Mouse (Mus musculus) CH12.LX (cell line): ENCODE measurements around the gene Skap1. TPM values are rescaled to one million over a fixed set of nuclear protein-coding genes. Genes with fewer than 3 reads are reported as not detected.

Source experiments
- DNase-seq: peaks from one replicate; pipeline ENCODE4 v3.0.0-alpha.2; 2013; ENCODE audit errors: extremely low read depth
- H3K27ac ChIP-seq: 2 replicates; pipeline ENCODE4 v1.5.1; 2012; ENCODE audit warnings: low read depth, mild to moderate bottlenecking, control low read depth, moderate library complexity; ENCODE audit not compliant: insufficient read depth
- H3K27me3 ChIP-seq: replicated peaks from 2 replicates; pipeline ENCODE3; 2012; ENCODE audit warnings: inconsistent platforms
- H3K36me3 ChIP-seq, 2 experiments: replicated peaks in 1 of 2; 2 replicates each; pipeline versions ENCODE3 to v1.6.1; 2012; ENCODE audit warnings: inconsistent platforms in 1 of 2, low read length in 1 of 2, mild to moderate bottlenecking in 1 of 2, mixed read lengths in 1 of 2, moderate library complexity in 1 of 2; ENCODE audit not compliant: control insufficient read depth in 1 of 2, insufficient read depth in 1 of 2
- H3K4me1 ChIP-seq, 2 experiments: 2 replicates each; pipeline ENCODE4 v1.6.1; 2012; ENCODE audit warnings: inconsistent platforms in 1 of 2, moderate library complexity in 1 of 2; ENCODE audit not compliant: insufficient read depth in 2 of 2, control insufficient read depth in 1 of 2
- H3K4me2 ChIP-seq: 2 replicates; pipeline ENCODE4 v1.6.1; 2012; ENCODE audit warnings: low read depth, mild to moderate bottlenecking, control low read depth; ENCODE audit not compliant: poor library complexity, insufficient read depth, severe bottlenecking
- H3K4me3 ChIP-seq, 3 experiments: fragments of 150-350 bp in 1 of 3; sonication (generic) in 1 of 3; replicated peaks in 1 of 3; 2 replicates each; pipeline versions ENCODE3 to v1.5.1; 2011 to 2012; ENCODE audit warnings: low read depth in 2 of 3, low read length in 2 of 3, mild to moderate bottlenecking in 2 of 3, moderate library complexity in 2 of 3, control low read depth in 1 of 3, improper control_type of control experiment in 1 of 3, inconsistent platforms in 1 of 3, mixed read lengths in 1 of 3; ENCODE audit not compliant: poor library complexity in 1 of 3
- H3K79me2 ChIP-seq: replicated peaks from 2 replicates; pipeline ENCODE4 v1.6.1; 2012; ENCODE audit warnings: mild to moderate bottlenecking, moderate library complexity; ENCODE audit not compliant: control insufficient read depth, poor library complexity, insufficient read depth, severe bottlenecking; ENCODE audit errors: extremely low read depth
- H3K9ac ChIP-seq: 2 replicates; pipeline ENCODE4 v1.6.1; 2012; ENCODE audit warnings: low read depth, mild to moderate bottlenecking, control low read depth, moderate library complexity; ENCODE audit not compliant: insufficient read depth
- H3K9me3 ChIP-seq: replicated peaks from 2 replicates; pipeline ENCODE3; 2012; ENCODE audit warnings: low read length, inconsistent platforms, mixed read lengths
- CHD1 ChIP-seq: IDR thresholded peaks from 2 replicates; pipeline ENCODE4 v1.6.1; 2012; ENCODE audit warnings: low read depth, low read length, improper control_type of control experiment, inconsistent platforms
- CHD2 ChIP-seq: IDR thresholded peaks from 2 replicates; pipeline ENCODE4 v1.6.1; 2011; ENCODE audit warnings: low read length, improper control_type of control experiment
- EP300 ChIP-seq: IDR thresholded peaks from 2 replicates; pipeline ENCODE4 v1.6.1; 2011; ENCODE audit warnings: low read length, improper control_type of control experiment
- ETS1 ChIP-seq: conservative IDR thresholded peaks from 2 replicates; pipeline ENCODE4 v1.6.1; 2012; ENCODE audit warnings: low read depth, mild to moderate bottlenecking, inconsistent platforms, low read length, improper control_type of control experiment, moderate library complexity
- MAX ChIP-seq: IDR thresholded peaks from 2 replicates; pipeline ENCODE4 v1.6.1; 2011; ENCODE audit warnings: low read length, improper control_type of control experiment
- MEF2A ChIP-seq: IDR thresholded peaks from 2 replicates; pipeline ENCODE4 v1.6.1; 2014; ENCODE audit warnings: low read depth, mild to moderate bottlenecking, inconsistent platforms, low read length, improper control_type of control experiment, borderline replicate concordance
- MXI1 ChIP-seq: IDR thresholded peaks from 2 replicates; pipeline ENCODE4 v1.6.1; 2011; ENCODE audit warnings: mild to moderate bottlenecking, low read depth, low read length, improper control_type of control experiment
- NRF1 ChIP-seq: IDR thresholded peaks from 2 replicates; pipeline ENCODE4 v1.6.1; 2014; ENCODE audit warnings: low read depth, mild to moderate bottlenecking, inconsistent platforms, low read length, improper control_type of control experiment, moderate library complexity
- PAX5 ChIP-seq: IDR thresholded peaks from 2 replicates; pipeline ENCODE4 v1.6.1; 2012; ENCODE audit warnings: low read length, inconsistent platforms, mixed read lengths
- RCOR1 ChIP-seq: conservative IDR thresholded peaks from 2 replicates; pipeline ENCODE4 v1.6.1; 2012; ENCODE audit warnings: low read depth, mild to moderate bottlenecking, inconsistent platforms, low read length, improper control_type of control experiment
- SIN3A ChIP-seq: IDR thresholded peaks from 2 replicates; pipeline ENCODE4 v1.6.1; 2012; ENCODE audit warnings: low read length, improper control_type of control experiment, inconsistent platforms
- SMC3 ChIP-seq: IDR thresholded peaks from 2 replicates; pipeline ENCODE4 v1.6.1; 2011; ENCODE audit warnings: low read depth, low read length, improper control_type of control experiment
- TCF12 ChIP-seq: IDR thresholded peaks from 2 replicates; pipeline ENCODE4 v1.6.1; 2014; ENCODE audit warnings: low read depth, mild to moderate bottlenecking, inconsistent platforms, low read length, improper control_type of control experiment
- UBTF ChIP-seq: IDR thresholded peaks from 2 replicates; pipeline ENCODE4 v1.6.1; 2012; ENCODE audit warnings: low read depth, mild to moderate bottlenecking, inconsistent platforms, low read length, improper control_type of control experiment, moderate library complexity
- USF2 ChIP-seq: conservative IDR thresholded peaks from 2 replicates; pipeline ENCODE4 v1.6.1; 2011; ENCODE audit warnings: low read depth, low read length, improper control_type of control experiment
- ZKSCAN1 ChIP-seq: IDR thresholded peaks from 2 replicates; pipeline ENCODE4 v1.6.1; 2012; ENCODE audit warnings: low read depth, inconsistent platforms, low read length, improper control_type of control experiment, borderline replicate concordance
- dilution Hi-C: fragments of 300-500 bp; cut with MboI; formaldehyde crosslinking; loops from 2 replicates; pipeline ENCODE4 v1.14.3; 2020; ENCODE audit warnings: low sequenced_read_pairs; ENCODE audit not compliant: extremely low pct_unique_long_range_greater_than_20kb, extremely low pct_ligation_motif_present
- in situ Hi-C: fragments of 300-500 bp; cut with MboI; formaldehyde crosslinking; loops from 3 replicates; pipeline ENCODE4 v1.14.3; 2019; ENCODE audit warnings: low sequenced_read_pairs, low pct_ligation_motif_present, low pct_unique_long_range_greater_than_20kb, mixed read lengths
- polyA plus RNA-seq: library from polyadenylated mRNA; unstranded; fragments of >175 nt; gene quantifications from 2 replicates; pipeline ENCODE4 v1.2.1, GENCODE M21; 2012; ENCODE audit warnings: low read depth; ENCODE audit not compliant: insufficient read length
- total RNA-seq, 2 experiments: library from RNA; depleted of rRNA; stranded (reverse); fragments of 300-350 nt in 1 of 2; fragments of >200 nt in 1 of 2; gene quantifications; 2 replicates each; pipeline ENCODE4 v1.2.3; 2012 to 2014

Gene Skap1
- total and polyA plus RNA-seq, 3 experiments, result not detected

DNA sequence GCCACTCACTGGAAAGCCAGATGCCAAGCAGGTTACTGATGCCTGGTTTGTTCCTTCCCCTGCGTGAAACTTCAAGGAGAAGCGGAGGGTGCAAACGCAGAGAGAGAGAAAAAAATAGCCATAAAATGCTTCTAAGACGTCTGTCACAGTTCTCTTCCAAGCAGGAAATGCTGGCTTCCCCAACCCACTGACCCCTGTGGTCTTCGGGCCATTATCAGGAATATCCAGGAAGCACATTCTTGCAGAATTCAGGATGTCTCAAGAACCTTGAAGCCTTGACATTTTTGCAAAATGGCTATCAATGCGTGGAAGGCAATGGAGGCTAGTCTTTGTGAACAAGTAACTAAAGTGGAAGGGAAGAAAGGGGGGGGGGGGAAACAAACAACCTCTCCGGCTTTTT is 180.6 kb downstream of the Skap1 start:
- no peak for DNase-seq
- Histone ChIP-seq H3K27me3 (no peaks in the 10 kb centered on the region), H3K27ac (no peak overlapping the region), H3K79me2 (no peaks in the 10 kb centered on the region), H3K9ac (no peak overlapping the region), H3K4me3 (no peak overlapping the region), H3K9me3 (no peaks in the 10 kb centered on the region), H3K36me3 (no peaks in the 10 kb centered on the region), H3K4me1 (peaks cover 6 to 60% of the 10 kb centered on the region in 2 experiments; a peak in 3 of 4 replicates), H3K4me2 (no peak overlapping the region)
- dilution Hi-C loops, result no loop called here
- in situ Hi-C loops, result no loop called here
- TF ChIP-seq ZKSCAN1 (no peak), MXI1 (no peak), CHD2 (no peak), RCOR1 (no peak), PAX5 (no peak), TCF12 (no peak), MEF2A (no peak), USF2 (no peak), SIN3A (no peak), CHD1 (no peak), MAX (no peak), NRF1 (no peak), UBTF (no peak)

DNA sequence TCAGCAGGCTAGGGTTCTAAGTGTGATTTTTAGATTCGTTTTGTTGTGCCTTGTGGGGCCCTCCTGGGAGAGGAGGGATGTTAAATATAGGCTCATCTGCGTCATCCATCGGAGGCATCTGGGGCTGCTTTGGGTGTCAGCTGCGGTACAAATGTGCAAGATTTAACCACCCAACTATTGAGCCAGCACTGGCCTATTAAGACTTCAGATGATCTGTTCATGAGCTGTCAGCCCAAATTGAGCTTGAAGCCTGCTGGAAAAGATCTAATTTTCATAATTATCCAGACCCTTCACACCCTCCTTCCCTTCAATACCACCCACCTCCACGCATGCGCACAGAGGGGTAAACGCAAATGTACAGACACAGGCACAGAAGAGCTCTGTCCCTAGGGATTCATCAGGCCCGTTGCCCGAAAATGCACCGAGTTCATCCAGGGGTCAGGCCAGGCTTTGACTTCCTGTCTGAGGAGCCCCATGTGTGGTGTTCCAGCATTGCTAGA is 181.2 kb downstream of the Skap1 start:
- peak overlapping the region; percentile 51 for H3K4me2 ChIP-seq
- H3K9me3 ChIP-seq, result no peaks in the 10 kb centered on the region
- DNase-seq, result peak; percentile 93
- TF ChIP-seq TCF12, result no peak
- peak; percentile 90 for TF ChIP-seq NRF1
- TF ChIP-seq ETS1, result peak; percentile 21
- peak; percentile 66; the same call in 1 of the 2 replicates for TF ChIP-seq MEF2A
- no peak for TF ChIP-seq SMC3
- no peak; the same call in 1 of the 2 replicates for TF ChIP-seq EP300
- no peak overlapping the region for H3K27ac ChIP-seq
- no peaks in the 10 kb centered on the region for H3K36me3 ChIP-seq
- in situ Hi-C loops (no loop called here), dilution Hi-C loops (no loop called here)
- peaks cover 6 to 60% of the 10 kb centered on the region in 2 experiments; a peak in 3 of 4 replicates for H3K4me1 ChIP-seq
- H3K79me2 ChIP-seq, result no peaks in the 10 kb centered on the region
- H3K4me3 ChIP-seq, result no peak overlapping the region
- no peak overlapping the region for H3K9ac ChIP-seq
- H3K27me3 ChIP-seq, result no peaks in the 10 kb centered on the region
